Mouse (Mus musculus): ENCODE results near the gene Olfr424. TPM values are rescaled to one million over a fixed set of nuclear protein-coding genes. Genes with fewer than 3 reads are reported as not detected.

Olfr424 gene
- not detected for polyA plus RNA-seq (2014; fragmentation: Illumina TruSeq; extraction: RNeasy Lipid Tissue Mini Kit (QIAGEN cat#74804); ENCODE audit: low read depth, low replicate concordance)

DNA sequence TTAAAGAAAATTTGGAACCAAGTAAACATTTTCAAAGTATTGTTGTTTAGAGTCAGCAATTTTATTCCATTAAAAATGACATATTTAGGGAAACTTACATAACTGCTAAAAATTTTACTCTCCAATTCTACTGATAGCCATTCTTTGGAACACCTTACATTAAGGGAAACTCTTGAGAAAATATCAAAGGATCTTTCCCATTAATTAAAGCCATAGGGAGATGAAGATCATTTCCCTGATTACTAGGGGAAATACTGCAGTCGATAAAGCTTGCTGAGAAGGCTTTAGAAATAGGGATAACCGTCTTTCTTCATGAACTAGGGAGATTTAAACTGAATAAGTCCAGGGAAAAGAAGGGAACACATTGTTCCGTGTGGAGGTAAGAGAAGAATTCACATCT is at the start of gene Olfr424:
Gene Olfr424, plus strand, starts transcription at position 301 of the 400 bp plus-strand sequence.

DNA sequence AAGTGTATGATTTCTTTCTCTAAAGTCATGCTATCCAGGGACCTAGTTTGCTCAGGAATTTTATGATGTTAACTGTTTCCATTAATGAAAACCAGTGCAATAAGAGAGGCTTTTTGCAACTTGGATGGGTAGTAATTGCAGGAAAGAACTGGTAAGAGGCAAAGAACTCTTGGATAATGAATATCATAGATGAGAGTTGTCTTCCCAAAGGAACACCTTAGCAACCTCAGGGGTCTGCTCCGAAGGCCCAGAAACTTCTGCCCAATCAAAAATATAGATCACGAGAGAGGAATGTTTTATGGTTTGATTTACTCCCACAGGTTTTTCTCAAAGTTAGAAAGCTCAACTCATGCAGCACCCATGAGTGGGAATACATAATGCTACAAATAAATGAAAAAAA is 47.3 kb upstream of the Olfr424 start, which contains the start of gene Olfr429:
Gene Olfr429, plus strand, starts transcription at position 301 of the 400 bp plus-strand sequence.

GRCm38 (mm10) chr1:174096591-174096990 is 34.7 kb upstream of the Olfr424 start, which contains the start of gene Olfr427:
Olfr427 (plus strand) TSS chr1:174096891.

DNA sequence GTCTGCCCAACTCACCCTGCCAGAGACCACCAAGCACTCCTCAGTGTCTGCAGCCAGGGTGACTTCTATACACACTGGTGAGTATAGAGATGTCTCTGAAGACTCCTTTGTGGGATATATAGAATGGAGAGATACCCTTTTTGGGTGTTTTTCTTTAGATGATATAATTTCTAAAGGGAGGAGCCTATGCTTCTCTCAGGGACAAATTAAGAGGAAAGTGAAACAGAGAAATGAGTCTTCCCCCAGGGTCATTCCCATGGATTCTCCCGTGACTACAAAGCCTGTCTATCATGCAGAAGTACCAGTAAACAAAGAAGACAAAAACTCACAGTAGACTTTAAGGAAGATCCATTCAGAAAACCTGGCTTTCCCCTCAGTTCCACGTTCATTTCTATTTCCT is 10.3 kb upstream of the Olfr424 start, which contains the start of gene Olfr231:
Gene Olfr231, minus strand, starts transcription at position 101 of the 400 bp plus-strand sequence.

GRCm38 (mm10) chr1:174155333-174155732 is 24.0 kb downstream of the Olfr424 start, which contains the start of gene Olfr420:
Olfr420 (plus strand) TSS chr1:174155633.

DNA sequence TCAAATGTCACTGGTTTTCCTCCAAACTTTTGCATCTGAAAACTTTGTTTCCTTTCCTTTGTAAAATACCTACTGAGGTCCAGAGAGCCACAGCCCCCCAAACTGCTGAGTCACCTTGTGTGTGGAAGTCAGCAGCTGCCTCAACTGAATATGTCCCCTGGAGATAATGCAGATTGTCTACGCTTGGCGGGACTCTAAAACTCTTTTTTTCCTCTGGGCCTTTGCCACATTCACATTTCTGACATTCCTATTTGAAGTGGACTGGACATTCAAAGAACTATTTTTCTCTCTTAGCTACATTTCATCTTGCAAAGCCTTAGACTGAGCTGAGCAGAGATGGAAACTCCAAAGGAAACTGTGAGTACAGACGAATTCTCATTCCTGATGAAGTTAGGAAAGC is 41.3 kb downstream of the Olfr424 start, which contains the start of gene Spta1:
Gene Spta1, plus strand, starts transcription at position 172 of the 400 bp plus-strand sequence.

Other genes starting within 250 kb of the Olfr424 start
- 9.6 TPM for gene Ifi211, start 218.5 kb upstream of the Olfr424 start, polyA plus RNA-seq (2014; fragmentation: Illumina TruSeq; extraction: RNeasy Lipid Tissue Mini Kit (QIAGEN cat#74804); ENCODE audit: low read depth, low replicate concordance)
- 19.2 TPM for gene Mndal, start 189.0 kb upstream of the Olfr424 start, polyA plus RNA-seq (2014; fragmentation: Illumina TruSeq; extraction: RNeasy Lipid Tissue Mini Kit (QIAGEN cat#74804); ENCODE audit: low read depth, low replicate concordance)
- 16.0 TPM for gene Ifi203, start 188.8 kb upstream of the Olfr424 start, polyA plus RNA-seq (2014; fragmentation: Illumina TruSeq; extraction: RNeasy Lipid Tissue Mini Kit (QIAGEN cat#74804); ENCODE audit: low read depth, low replicate concordance)
- gene Ifi202b, start 148.8 kb upstream of the Olfr424 start, polyA plus RNA-seq (2014; fragmentation: Illumina TruSeq; extraction: RNeasy Lipid Tissue Mini Kit (QIAGEN cat#74804); ENCODE audit: low read depth, low replicate concordance): not detected
- gene Ifi205, start 99.7 kb upstream of the Olfr424 start, polyA plus RNA-seq (2014; fragmentation: Illumina TruSeq; extraction: RNeasy Lipid Tissue Mini Kit (QIAGEN cat#74804); ENCODE audit: low read depth, low replicate concordance): 23.5 TPM
- not detected for gene Olfr433, start 90.8 kb upstream of the Olfr424 start, polyA plus RNA-seq (2014; fragmentation: Illumina TruSeq; extraction: RNeasy Lipid Tissue Mini Kit (QIAGEN cat#74804); ENCODE audit: low read depth, low replicate concordance)
- not detected for gene Olfr432, start 82.3 kb upstream of the Olfr424 start, polyA plus RNA-seq (2014; fragmentation: Illumina TruSeq; extraction: RNeasy Lipid Tissue Mini Kit (QIAGEN cat#74804); ENCODE audit: low read depth, low replicate concordance)
- not detected for gene Olfr430, start 64.9 kb upstream of the Olfr424 start, polyA plus RNA-seq (2014; fragmentation: Illumina TruSeq; extraction: RNeasy Lipid Tissue Mini Kit (QIAGEN cat#74804); ENCODE audit: low read depth, low replicate concordance)
- gene Olfr429, start 47.2 kb upstream of the Olfr424 start, polyA plus RNA-seq (2014; fragmentation: Illumina TruSeq; extraction: RNeasy Lipid Tissue Mini Kit (QIAGEN cat#74804); ENCODE audit: low read depth, low replicate concordance): not detected
- not detected for gene Olfr427, start 34.6 kb upstream of the Olfr424 start, polyA plus RNA-seq (2014; fragmentation: Illumina TruSeq; extraction: RNeasy Lipid Tissue Mini Kit (QIAGEN cat#74804); ENCODE audit: low read depth, low replicate concordance)
- not detected for gene Olfr231, start 10.4 kb upstream of the Olfr424 start, polyA plus RNA-seq (2014; fragmentation: Illumina TruSeq; extraction: RNeasy Lipid Tissue Mini Kit (QIAGEN cat#74804); ENCODE audit: low read depth, low replicate concordance)
- not detected for gene Olfr420, start 24.1 kb downstream of the Olfr424 start, polyA plus RNA-seq (2014; fragmentation: Illumina TruSeq; extraction: RNeasy Lipid Tissue Mini Kit (QIAGEN cat#74804); ENCODE audit: low read depth, low replicate concordance)
- 0.26 TPM for gene Spta1, start 41.3 kb downstream of the Olfr424 start, polyA plus RNA-seq (2014; fragmentation: Illumina TruSeq; extraction: RNeasy Lipid Tissue Mini Kit (QIAGEN cat#74804); ENCODE audit: low read depth, low replicate concordance)
- not detected for gene Olfr419, start 120.5 kb downstream of the Olfr424 start, polyA plus RNA-seq (2014; fragmentation: Illumina TruSeq; extraction: RNeasy Lipid Tissue Mini Kit (QIAGEN cat#74804); ENCODE audit: low read depth, low replicate concordance)
- gene Mptx1, start 199.0 kb downstream of the Olfr424 start, polyA plus RNA-seq (2014; fragmentation: Illumina TruSeq; extraction: RNeasy Lipid Tissue Mini Kit (QIAGEN cat#74804); ENCODE audit: low read depth, low replicate concordance): not detected
- not detected for gene Olfr417, start 233.6 kb downstream of the Olfr424 start, polyA plus RNA-seq (2014; fragmentation: Illumina TruSeq; extraction: RNeasy Lipid Tissue Mini Kit (QIAGEN cat#74804); ENCODE audit: low read depth, low replicate concordance)